Mouse (Mus musculus) midbrain, embryonic 13.5 days (tissue): ENCODE measurements around the gene Plac1. TPM values are rescaled to one million over a fixed set of nuclear protein-coding genes. Genes with fewer than 3 reads are reported as not detected.

Experiments
- ATAC-seq: fragments of 200-750 bp; cut with Nextera tagmentation; 2 replicates; pipeline ENCODE4 v1.8.0; 2017; ENCODE audit warnings: mild to moderate bottlenecking, moderate TSS enrichment, moderate library complexity
- H3K27ac ChIP-seq: fragments of 300-500 bp; sonication (generic); 2 replicates; pipeline ENCODE4 v1.5.1; 2015; ENCODE audit warnings: inconsistent platforms, mild to moderate bottlenecking, moderate library complexity
- H3K27me3 ChIP-seq: fragments of 300-500 bp; sonication (generic); 2 replicates; pipeline ENCODE4 v1.6.1; 2015; ENCODE audit warnings: mild to moderate bottlenecking, inconsistent platforms
- H3K36me3 ChIP-seq: fragments of 300-500 bp; sonication (generic); 2 replicates; pipeline ENCODE4 v1.6.1; 2015; ENCODE audit warnings: mild to moderate bottlenecking, inconsistent platforms
- H3K4me1 ChIP-seq: fragments of 300-500 bp; sonication (generic); replicated peaks from 2 replicates; pipeline ENCODE4 v1.6.1; 2015; ENCODE audit warnings: inconsistent platforms
- H3K4me2 ChIP-seq: fragments of 300-500 bp; sonication (generic); replicated peaks from 2 replicates; pipeline ENCODE4 v1.6.1; 2015; ENCODE audit warnings: moderate library complexity, mild to moderate bottlenecking, inconsistent platforms
- H3K4me3 ChIP-seq: fragments of 300-500 bp; sonication (generic); replicated peaks from 2 replicates; pipeline ENCODE4 v1.5.1; 2015; ENCODE audit warnings: mild to moderate bottlenecking, inconsistent platforms
- H3K9ac ChIP-seq: fragments of 300-500 bp; sonication (generic); replicated peaks from 2 replicates; pipeline ENCODE4 v1.6.1; 2015; ENCODE audit warnings: mild to moderate bottlenecking, inconsistent platforms
- H3K9me3 ChIP-seq: fragments of 300-500 bp; sonication (generic); 2 replicates; pipeline ENCODE4 v1.6.1; 2016; ENCODE audit warnings: mild to moderate bottlenecking, inconsistent platforms
- WGBS: fragments of 180-500 bp; shearing (Covaris S2); methylation state at CpG from one replicate; pipeline ENCODE4 v1.1.7; 2015; 5-methylcytosine and 5-hydroxymethylcytosine counted together
- polyA plus RNA-seq: library from polyadenylated mRNA; unstranded; fragments of >200 nt; fragmentation: Nextera tagmentation; extraction: Ambion mirVana; gene quantifications from 2 replicates; pipeline ENCODE4 v1.2.1, GENCODE M21; 2015

The Plac1 gene
- polyA plus RNA-seq, 1 experiment from 2014 or later, result 0.58 TPM

DNA sequence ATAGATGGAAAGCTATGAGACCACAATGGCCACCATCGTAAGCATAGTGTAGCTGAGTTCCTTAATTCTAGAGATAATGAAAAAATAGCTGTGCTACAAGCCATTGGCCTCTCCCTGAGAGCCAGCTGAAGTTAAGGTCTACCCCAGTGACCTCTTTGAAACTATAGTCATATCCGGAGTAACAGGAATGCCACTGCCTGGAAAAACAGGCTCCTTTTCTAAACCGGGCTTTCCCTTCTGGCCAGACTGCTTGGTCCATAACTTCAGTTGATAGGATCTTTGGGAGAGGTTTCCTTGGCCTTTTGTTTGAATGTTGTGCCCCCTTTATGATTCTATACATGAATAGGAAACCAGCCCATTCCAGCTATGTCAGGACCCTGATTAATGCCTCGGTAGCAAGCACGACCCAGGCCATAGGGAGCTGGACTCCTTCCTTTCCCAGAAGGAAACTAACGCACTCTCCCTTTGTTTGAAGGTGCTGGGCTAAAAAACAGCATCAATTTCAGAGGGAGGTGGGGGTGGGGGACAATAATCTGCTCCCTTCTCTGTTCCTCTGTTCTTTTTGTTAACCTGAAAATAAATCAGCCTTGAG, 15.5 kb downstream of the Plac1 start:
- H3K27ac ChIP-seq, result no peak overlapping the region
- no peaks in the 10 kb centered on the region for H3K9me3 ChIP-seq
- 67% methylated on average over 6 of the region's 6 CpGs for WGBS
- H3K4me2 ChIP-seq, result no peak overlapping the region
- H3K9ac ChIP-seq, result no peak overlapping the region
- H3K4me1 ChIP-seq, result no peaks in the 10 kb centered on the region
- H3K4me3 ChIP-seq, result no peak overlapping the region
- no peak for ATAC-seq
- H3K27me3 ChIP-seq, result no peaks in the 10 kb centered on the region
- H3K36me3 ChIP-seq, result no peaks in the 10 kb centered on the region

DNA sequence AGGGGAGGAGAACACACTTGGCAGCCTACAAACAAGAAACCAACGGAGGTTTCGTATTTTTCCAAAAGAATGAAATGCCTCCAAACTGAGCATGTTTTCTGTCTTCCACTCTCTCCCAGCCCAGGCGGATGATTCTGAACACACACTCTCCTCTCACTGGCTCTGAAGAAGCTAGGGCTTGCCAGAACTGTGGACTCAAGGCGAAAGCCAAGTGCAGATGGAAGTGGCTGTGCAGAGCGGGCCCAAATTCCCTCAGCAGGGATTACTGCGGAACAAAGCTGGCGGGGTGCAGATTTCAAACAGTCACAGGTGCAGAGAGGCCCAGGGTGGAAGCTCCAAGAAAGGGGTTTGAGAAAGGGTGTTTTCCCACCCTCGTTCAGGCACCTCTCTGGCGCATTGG, 19.1 kb downstream of the Plac1 start:
- Histone ChIP-seq H3K27ac (no peak overlapping the region), H3K9ac (no peak overlapping the region), H3K36me3 (no peaks in the 10 kb centered on the region), H3K9me3 (no peaks in the 10 kb centered on the region), H3K4me3 (no peak overlapping the region), H3K27me3 (no peaks in the 10 kb centered on the region), H3K4me2 (no peak overlapping the region), H3K4me1 (no peaks in the 10 kb centered on the region)
- no peak for ATAC-seq
- whole genome bisulfite sequencing, result 76% methylated on average over 9 of the region's 9 CpGs

DNA sequence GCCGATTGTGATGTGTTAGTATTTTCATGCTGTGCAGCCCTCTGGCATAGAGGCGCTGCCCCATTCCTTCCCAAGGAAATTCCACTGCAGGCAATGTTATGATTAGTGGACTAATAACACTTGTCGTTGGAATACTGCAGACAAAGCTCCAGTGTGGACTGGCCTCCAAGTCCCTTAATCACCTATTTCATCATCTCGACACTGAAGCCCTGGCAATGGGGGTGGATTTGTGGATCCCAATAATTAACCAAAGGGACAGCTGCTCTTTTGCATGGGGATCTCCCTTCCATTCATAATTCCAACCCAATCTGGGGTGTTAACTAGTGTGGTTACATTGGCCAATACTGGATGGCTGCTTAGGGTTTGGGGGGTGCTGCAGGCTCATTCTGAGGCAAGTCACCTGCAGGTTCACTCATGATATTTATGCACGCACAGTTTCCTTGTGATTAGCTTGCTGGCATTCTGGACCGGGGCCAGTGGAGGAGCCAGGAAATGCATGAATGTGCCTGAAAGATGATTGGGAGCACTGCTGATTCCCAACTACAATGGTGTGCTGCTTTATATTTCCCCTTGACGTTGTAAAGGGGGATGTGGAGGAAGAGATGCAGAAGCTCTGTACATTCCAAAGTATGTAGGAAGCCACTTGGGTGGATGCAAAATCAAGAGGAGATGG, 25.2 kb downstream of the Plac1 start:
- Histone ChIP-seq H3K9me3 (no peaks in the 10 kb centered on the region), H3K36me3 (no peaks in the 10 kb centered on the region), H3K4me3 (no peak overlapping the region), H3K27ac (no peak overlapping the region), H3K4me2 (no peak overlapping the region), H3K9ac (no peak overlapping the region), H3K4me1 (peaks cover 12% of the 10 kb centered on the region; the same call in 1 of the 2 replicates), H3K27me3 (no peaks in the 10 kb centered on the region)
- ATAC-seq, result no peak
- 76% methylated on average over 7 of the region's 7 CpGs for WGBS

GRCm38 (mm10) chrX:53213838-53214237, 26.1 kb downstream of the Plac1 start:
- no peak overlapping the region for H3K4me3 ChIP-seq
- 81% methylated on average over 2 of the region's 2 CpGs for WGBS
- H3K27me3 ChIP-seq, result no peaks in the 10 kb centered on the region
- H3K4me2 ChIP-seq, result no peak overlapping the region
- no peak overlapping the region for H3K9ac ChIP-seq
- H3K36me3 ChIP-seq, result no peaks in the 10 kb centered on the region
- no peak for ATAC-seq
- peaks cover 12% of the 10 kb centered on the region; the same call in 1 of the 2 replicates for H3K4me1 ChIP-seq
- H3K27ac ChIP-seq, result no peak overlapping the region
- H3K9me3 ChIP-seq, result no peaks in the 10 kb centered on the region

GRCm38 (mm10) chrX:53212485-53212884, 27.4 kb downstream of the Plac1 start:
- no peak for ATAC-seq
- no peak overlapping the region for H3K27ac ChIP-seq
- H3K9me3 ChIP-seq, result no peaks in the 10 kb centered on the region
- no peaks in the 10 kb centered on the region for H3K27me3 ChIP-seq
- peaks cover 12% of the 10 kb centered on the region; the same call in 1 of the 2 replicates for H3K4me1 ChIP-seq
- no peak overlapping the region for H3K4me2 ChIP-seq
- WGBS, result 52% methylated on average over 9 of the region's 9 CpGs
- H3K4me3 ChIP-seq, result no peak overlapping the region
- H3K9ac ChIP-seq, result no peak overlapping the region
- H3K36me3 ChIP-seq, result no peaks in the 10 kb centered on the region

DNA sequence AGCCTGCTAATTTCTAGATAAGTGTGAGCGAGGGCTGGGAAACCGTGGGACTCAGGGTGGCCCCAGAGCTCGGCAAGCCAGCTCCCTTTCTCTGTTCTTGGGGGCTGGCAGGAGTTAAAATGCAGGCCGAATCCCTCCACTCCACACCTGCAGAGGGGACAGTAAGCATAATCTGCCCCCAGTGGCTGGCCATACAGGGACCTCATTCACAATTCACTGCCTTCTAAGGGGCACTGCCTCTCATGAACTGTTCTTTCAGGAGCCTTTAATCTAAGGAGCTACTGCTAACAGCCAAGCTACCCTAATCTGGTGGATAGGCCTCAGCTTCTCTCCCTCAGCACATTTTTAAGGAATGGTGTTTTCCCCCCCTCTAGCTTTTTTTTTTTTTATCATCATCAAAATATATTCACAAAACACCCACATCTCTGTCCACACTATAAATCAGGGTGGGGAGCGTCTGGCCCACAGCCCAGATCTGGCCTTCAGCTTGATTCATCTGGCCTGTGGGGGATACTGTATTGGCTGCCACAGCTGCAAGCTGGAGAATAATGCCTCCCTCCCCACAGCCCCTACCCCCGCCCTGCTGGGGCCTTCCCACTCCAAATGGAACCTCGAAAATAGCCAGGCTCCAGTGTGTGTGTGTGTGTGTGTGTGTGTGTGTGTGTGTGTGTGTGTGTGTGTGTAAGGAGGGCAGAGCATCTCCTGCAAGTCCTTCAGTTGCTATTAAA, 28.0 kb downstream of the Plac1 start:
- Histone ChIP-seq H3K9ac (no peak overlapping the region), H3K4me1 (peaks cover 12% of the 10 kb centered on the region; the same call in 1 of the 2 replicates), H3K36me3 (no peaks in the 10 kb centered on the region), H3K9me3 (no peaks in the 10 kb centered on the region), H3K4me3 (no peak overlapping the region), H3K4me2 (no peak overlapping the region), H3K27ac (peak overlapping the region; percentile 70), H3K27me3 (no peaks in the 10 kb centered on the region)
- peak; percentile 91 for ATAC-seq
- WGBS, result 39% methylated on average over 7 of the region's 7 CpGs

DNA sequence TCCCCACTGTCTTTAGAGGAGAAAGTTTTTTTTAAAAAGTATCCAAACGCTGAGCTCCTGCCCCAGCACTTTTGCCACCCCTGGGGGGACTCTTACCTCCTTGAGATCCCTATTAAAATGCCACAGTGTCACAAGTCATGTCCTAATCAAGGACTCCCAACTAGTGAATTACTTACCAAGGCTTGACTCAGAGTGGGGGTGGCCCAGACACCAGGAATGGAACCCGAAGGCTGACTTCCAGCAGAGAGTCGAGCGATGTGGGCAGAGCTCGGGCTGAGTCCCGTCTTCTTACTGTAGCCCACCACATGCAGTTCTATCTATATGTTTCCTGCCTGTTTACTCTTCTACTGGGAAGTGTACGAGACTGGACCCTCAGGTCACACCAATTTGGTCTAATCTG, 30.5 kb downstream of the Plac1 start:
- H3K9ac ChIP-seq, result no peak overlapping the region

GRCm38 (mm10) chrX:53204690-53205311, 35.1 kb downstream of the Plac1 start:
- no peaks in the 10 kb centered on the region for H3K36me3 ChIP-seq
- 64% methylated on average over 3 of the region's 3 CpGs for WGBS
- H3K4me3 ChIP-seq, result no peak overlapping the region
- H3K27ac ChIP-seq, result no peak overlapping the region
- no peaks in the 10 kb centered on the region for H3K27me3 ChIP-seq
- H3K9me3 ChIP-seq, result no peaks in the 10 kb centered on the region
- no peaks in the 10 kb centered on the region for H3K4me1 ChIP-seq
- H3K9ac ChIP-seq, result no peak overlapping the region
- no peak for ATAC-seq
- no peak overlapping the region for H3K4me2 ChIP-seq

More for the DNA sequence above, 30.5 kb downstream of the Plac1 start:
- no peaks in the 10 kb centered on the region for H3K9me3 ChIP-seq
- WGBS, result 56% methylated on average over 7 of the region's 7 CpGs
- H3K4me2 ChIP-seq, result no peak overlapping the region
- no peak overlapping the region for H3K4me3 ChIP-seq
- H3K4me1 ChIP-seq, result peaks cover 12% of the 10 kb centered on the region; the same call in 1 of the 2 replicates
- H3K27me3 ChIP-seq, result no peaks in the 10 kb centered on the region
- H3K36me3 ChIP-seq, result no peaks in the 10 kb centered on the region
- H3K27ac ChIP-seq, result no peak overlapping the region
- no peak for ATAC-seq

- Histone ChIP-seq H3K36me3 (no peaks in the 10 kb centered on the region), H3K27me3 (no peaks in the 10 kb centered on the region), H3K4me3 (no peak overlapping the region), H3K9ac (no peak overlapping the region), H3K9me3 (no peaks in the 10 kb centered on the region), H3K27ac (no peak overlapping the region), H3K4me2 (no peak overlapping the region), H3K4me1 (no peaks in the 10 kb centered on the region)
- ATAC-seq, result no peak
- 80% methylated on average over 5 of the region's 5 CpGs for WGBS
These were observed 38.3 kb downstream of the Plac1 start for GRCm38 (mm10) chrX:53201616-53202015.

GRCm38 (mm10) chrX:53197681-53198080, 42.2 kb downstream of the Plac1 start:
- H3K36me3 ChIP-seq, result no peaks in the 10 kb centered on the region
- WGBS, result 88% methylated on average over 4 of the region's 4 CpGs
- no peak for ATAC-seq
- H3K9me3 ChIP-seq, result no peaks in the 10 kb centered on the region
- H3K4me2 ChIP-seq, result no peak overlapping the region
- H3K27ac ChIP-seq, result no peak overlapping the region
- no peak overlapping the region for H3K4me3 ChIP-seq
- H3K27me3 ChIP-seq, result no peaks in the 10 kb centered on the region
- H3K9ac ChIP-seq, result no peak overlapping the region
- no peaks in the 10 kb centered on the region for H3K4me1 ChIP-seq

DNA sequence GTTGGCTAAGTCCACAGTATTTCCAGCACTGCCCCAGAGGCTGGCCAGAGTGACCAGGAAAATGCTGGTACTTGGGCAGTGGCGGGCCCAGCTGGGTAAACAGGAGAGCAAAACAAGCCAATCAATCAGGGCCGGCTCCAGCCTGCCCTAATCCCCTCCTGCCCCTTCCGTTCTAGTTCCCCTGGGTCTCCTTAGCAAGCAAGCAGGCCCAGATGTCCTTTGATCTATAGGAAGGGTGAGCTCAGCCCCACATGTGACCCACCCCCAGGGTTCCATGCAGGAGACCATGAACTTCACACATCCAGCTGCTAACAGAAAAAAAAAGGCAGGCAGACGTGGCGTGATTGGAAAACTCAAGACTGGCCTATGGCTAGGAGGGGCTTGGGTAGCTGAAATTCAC, 43.5 kb downstream of the Plac1 start:
- 53% methylated on average over 5 of the region's 5 CpGs for whole genome bisulfite sequencing
- ATAC-seq, result no peak
- H3K27ac ChIP-seq, result no peak overlapping the region

DNA sequence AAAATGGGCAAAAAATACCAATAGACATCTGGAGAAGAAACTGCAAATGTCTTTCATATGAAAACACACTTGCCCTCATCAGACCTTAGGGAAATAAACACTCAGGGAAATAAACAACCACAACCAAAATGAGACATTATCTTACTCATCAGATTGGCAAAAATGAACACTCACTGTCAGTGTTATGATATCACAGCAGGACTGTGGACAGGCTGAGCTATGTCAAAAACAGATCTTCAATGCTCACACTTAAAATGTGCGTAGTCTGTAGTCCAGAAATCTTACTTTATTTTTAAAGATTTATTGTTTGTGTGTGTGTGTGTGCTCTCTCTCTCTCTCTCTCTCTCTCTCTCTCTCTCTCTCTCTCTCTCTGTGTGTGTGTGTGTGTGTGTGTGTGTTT, 51.2 kb downstream of the Plac1 start:
- whole genome bisulfite sequencing, result 88% methylated on average over 1 of the region's 1 CpGs
- Histone ChIP-seq H3K9me3 (no peaks in the 10 kb centered on the region), H3K27ac (no peak overlapping the region), H3K9ac (no peak overlapping the region), H3K4me2 (no peak overlapping the region), H3K4me1 (no peaks in the 10 kb centered on the region), H3K36me3 (no peaks in the 10 kb centered on the region), H3K27me3 (no peaks in the 10 kb centered on the region), H3K4me3 (no peak overlapping the region)
- no peak for ATAC-seq

More for the DNA sequence above, 43.5 kb downstream of the Plac1 start:
- Histone ChIP-seq H3K9ac (no peak overlapping the region), H3K27me3 (no peaks in the 10 kb centered on the region), H3K9me3 (no peaks in the 10 kb centered on the region), H3K4me3 (no peak overlapping the region), H3K4me2 (no peak overlapping the region), H3K36me3 (no peaks in the 10 kb centered on the region), H3K4me1 (no peaks in the 10 kb centered on the region)
